Mouse (Mus musculus): ENCODE data around the gene Prame.
"Not testable (repeated sequence)": the region's sequence is repeated elsewhere in the genome, so short reads cannot be mapped to it uniquely, and the experiment has no call there.

Prame gene

GRCm38 (mm10) chrX:135627605-135628004 lies at the start of gene Prame:
Prame (minus strand) TSS chrX:135627705.
- DNase-seq = no peak

DNA sequence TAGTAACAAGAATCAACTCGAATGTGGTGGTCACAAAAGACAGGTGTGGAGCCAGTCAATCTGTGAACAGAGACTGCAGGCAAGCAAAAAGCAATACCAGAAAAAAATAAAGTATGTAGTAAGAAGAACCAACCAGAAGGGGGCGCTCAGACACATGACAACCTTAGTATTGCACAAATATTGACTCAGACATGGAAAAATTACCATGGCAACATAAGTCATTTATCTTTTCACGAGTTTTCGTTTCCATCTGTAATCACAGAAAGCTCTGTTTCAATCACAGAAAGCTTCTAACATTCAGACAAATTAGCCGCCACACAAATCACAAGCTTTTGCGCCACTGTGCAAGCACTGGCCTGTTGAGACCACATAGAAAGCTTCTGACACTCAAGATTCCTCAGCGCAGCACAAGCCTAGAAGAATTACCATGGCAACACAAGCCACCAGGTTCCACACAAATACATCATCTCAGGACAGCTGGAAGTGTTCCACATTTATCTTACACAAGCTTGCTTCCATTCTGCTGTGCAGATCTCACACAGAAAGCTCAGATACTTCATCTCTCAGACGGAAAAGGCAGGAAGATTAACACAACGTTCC lies 24.8 kb upstream of the Prame start:
- DNase-seq = peak; percentile 15

DNA sequence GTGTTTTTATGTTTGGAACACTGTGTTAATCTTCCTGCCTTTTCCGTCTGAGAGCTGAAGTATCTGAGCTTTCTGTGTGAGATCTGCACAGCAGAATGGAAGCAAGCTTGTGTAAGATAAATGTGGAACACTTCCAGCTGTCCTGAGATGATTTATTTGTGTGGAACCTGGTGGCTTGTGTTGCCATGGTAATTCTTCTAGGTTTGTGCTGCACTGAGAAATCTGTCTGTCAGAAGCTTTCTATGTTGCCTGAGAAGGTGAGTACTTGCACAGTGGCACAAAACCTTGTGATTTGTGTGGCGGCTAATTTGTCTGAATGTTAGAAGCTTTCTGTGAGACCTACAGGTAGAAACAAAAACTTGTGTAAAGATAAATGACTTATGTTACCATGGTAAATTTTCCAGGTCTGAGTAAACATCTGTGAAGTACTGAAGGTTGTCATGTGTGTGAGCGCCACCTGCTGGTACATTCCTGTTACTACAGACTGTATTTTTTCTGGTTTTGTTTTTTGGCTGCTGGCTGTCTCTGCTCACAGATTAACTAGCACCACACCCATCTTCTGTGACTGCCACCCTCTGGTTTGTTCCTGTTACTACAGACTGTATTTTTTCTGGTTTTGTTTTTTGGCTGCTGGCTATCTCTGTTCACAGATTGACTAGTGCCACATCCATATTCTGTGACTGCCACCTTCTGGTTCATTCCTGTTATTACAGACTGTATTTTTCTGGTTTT lies 26.0 kb downstream of the Prame start:
- peak; percentile 29 for DNase-seq

DNA sequence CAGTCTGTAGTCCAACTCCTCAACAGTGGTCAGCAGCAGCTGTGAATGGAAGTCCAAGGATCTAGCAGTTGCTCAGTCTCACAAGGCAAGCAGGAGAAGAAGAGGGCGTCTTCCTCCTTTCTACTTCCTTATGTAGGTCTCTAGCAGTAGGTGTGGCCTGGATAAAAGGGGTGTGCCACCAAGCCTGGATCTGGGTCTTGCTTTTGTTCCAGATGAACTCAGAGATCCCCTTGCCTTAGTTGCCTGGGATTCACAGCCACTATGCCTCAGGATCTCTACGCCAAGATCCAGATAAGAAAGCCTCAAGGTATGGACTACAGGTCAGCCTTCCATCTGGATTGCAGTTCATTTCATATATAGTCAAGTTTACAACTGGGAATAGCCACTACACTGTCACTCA lies 28.8 kb downstream of the Prame start, which contains the start of gene Nxf7:
Gene Nxf7, minus strand, starts transcription at position 101 of the 400 bp plus-strand sequence.
- DNase-seq = no peak

- no peak for DNase-seq
Measured at GRCm38 (mm10) chrX:135598096-135598495, 29.4 kb downstream of the Prame start.

DNA sequence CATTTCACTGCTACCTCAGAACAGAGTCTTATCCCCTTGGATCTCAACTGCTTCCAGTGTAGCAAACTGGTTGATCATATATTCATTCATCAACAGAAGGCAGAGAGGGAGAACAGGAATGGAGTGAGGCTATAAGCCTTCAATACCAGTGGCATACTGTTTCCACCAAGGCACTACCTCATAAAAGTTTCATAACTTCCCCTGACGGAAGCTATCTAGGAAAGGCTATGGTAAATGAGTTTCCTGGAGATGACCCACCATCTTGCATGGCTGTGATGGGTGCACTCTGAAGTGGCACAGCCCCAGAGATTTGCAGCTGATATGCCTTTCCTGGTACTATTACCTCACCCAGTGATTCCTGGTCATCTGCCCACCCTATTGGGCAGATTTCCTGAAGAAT lies 51.1 kb downstream of the Prame start:
- no peak for DNase-seq

- DNase-seq = not testable (repeated sequence)
Measured at GRCm38 (mm10) chrX:135574958-135575628, 52.4 kb downstream of the Prame start.

GRCm38 (mm10) chrX:135574261-135574957 lies 53.1 kb downstream of the Prame start:
- DNase-seq = peak; percentile 23

DNA sequence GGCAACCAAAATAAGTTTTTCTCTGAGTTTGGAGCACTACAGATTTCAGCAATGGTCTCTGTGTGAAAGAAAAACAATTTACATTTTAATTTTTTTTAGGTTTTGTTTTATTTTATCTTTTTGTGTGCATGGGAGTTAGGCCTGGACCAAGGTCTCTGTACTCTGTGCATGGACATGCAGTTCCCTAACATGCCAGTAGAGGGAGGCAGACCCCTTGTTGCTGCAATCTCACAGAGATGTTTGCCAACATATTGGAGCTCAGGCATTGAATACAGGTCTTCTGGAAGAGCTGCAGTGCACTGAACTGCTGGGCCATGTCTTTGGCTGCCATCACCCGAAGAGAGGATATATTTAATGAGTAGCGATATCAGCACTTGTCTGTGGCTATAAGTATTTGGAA lies 58.0 kb downstream of the Prame start:
- peak; percentile 61 for DNase-seq

- peak; percentile 21 for DNase-seq
Measured at GRCm38 (mm10) chrX:135564934-135565333, 62.6 kb downstream of the Prame start.
